Mouse (Mus musculus) right cerebral cortex, postnatal 4 days (tissue): ENCODE data around the gene Igfbp4.

Experiments
- DNase-seq: peaks from one replicate; pipeline ENCODE4 v3.0.0-alpha.2; 2022

Igfbp4 gene

GRCm38 (mm10) chr11:99042834-99043431 is 1.9 kb downstream of the Igfbp4 start:
- DNase-seq: no peak

- DNase-seq: no peak
Observed at GRCm38 (mm10) chr11:99043632-99044031, 2.6 kb downstream of the Igfbp4 start.

GRCm38 (mm10) chr11:99044306-99044705 is 3.3 kb downstream of the Igfbp4 start:
- no peak for DNase-seq

- no peak for DNase-seq
Observed at GRCm38 (mm10) chr11:99045159-99045889, 4.3 kb downstream of the Igfbp4 start.

- DNase-seq: no peak
Observed at GRCm38 (mm10) chr11:99047120-99047519, 6.1 kb downstream of the Igfbp4 start.

GRCm38 (mm10) chr11:99047643-99048042 is 6.6 kb downstream of the Igfbp4 start:
- no peak for DNase-seq

GRCm38 (mm10) chr11:99055143-99055542 is 14.1 kb downstream of the Igfbp4 start:
- no peak for DNase-seq

GRCm38 (mm10) chr11:99055571-99056452 is 14.8 kb downstream of the Igfbp4 start:
- no peak for DNase-seq

GRCm38 (mm10) chr11:99060435-99060834 is 19.4 kb downstream of the Igfbp4 start:
- DNase-seq: no peak

GRCm38 (mm10) chr11:99062661-99063060 is 21.6 kb downstream of the Igfbp4 start:
- DNase-seq: no peak

- DNase-seq: no peak
Observed at GRCm38 (mm10) chr11:99063406-99064131, 22.5 kb downstream of the Igfbp4 start.

- no peak for DNase-seq
Observed at GRCm38 (mm10) chr11:99065353-99065752, 24.3 kb downstream of the Igfbp4 start.

- peak; percentile 48 for DNase-seq
Observed at GRCm38 (mm10) chr11:99065979-99066378, 24.9 kb downstream of the Igfbp4 start.

GRCm38 (mm10) chr11:99067591-99067990 is 26.5 kb downstream of the Igfbp4 start:
- no peak for DNase-seq

GRCm38 (mm10) chr11:99068455-99068854 is 27.4 kb downstream of the Igfbp4 start:
- no peak for DNase-seq

- no peak for DNase-seq
Observed at GRCm38 (mm10) chr11:99071866-99072265, 30.8 kb downstream of the Igfbp4 start.

- DNase-seq: no peak
Observed at GRCm38 (mm10) chr11:99073781-99074180, 32.7 kb downstream of the Igfbp4 start.

- DNase-seq: no peak
Observed at GRCm38 (mm10) chr11:99076744-99077319, 35.8 kb downstream of the Igfbp4 start.

GRCm38 (mm10) chr11:99077869-99078268 is 36.8 kb downstream of the Igfbp4 start:
- DNase-seq: no peak

- DNase-seq: no peak
Observed at GRCm38 (mm10) chr11:99080902-99081543, 40.0 kb downstream of the Igfbp4 start.

GRCm38 (mm10) chr11:99081566-99081965 is 40.5 kb downstream of the Igfbp4 start:
- no peak for DNase-seq

GRCm38 (mm10) chr11:99082098-99082497 is 41.1 kb downstream of the Igfbp4 start:
- no peak for DNase-seq
